Mouse (Mus musculus) limb, embryonic 14.5 days (tissue): ENCODE results near the gene Marveld3. TPM values are rescaled to one million over a fixed set of nuclear protein-coding genes. Genes with fewer than 3 reads are reported as not detected.

Source experiments
- ATAC-seq: fragments of 200-750 bp; cut with Nextera tagmentation; 2 replicates; pipeline ENCODE4 v1.8.0; 2017; ENCODE audit warnings: low read depth, moderate number of reproducible peaks, moderate TSS enrichment; ENCODE audit not compliant: low FRiP score
- DNase-seq: peaks from one replicate; pipeline ENCODE4 v3.0.0-alpha.2; 2015; ENCODE audit warnings: low spot score
- H3K27ac ChIP-seq: fragments of 300-500 bp; sonication (generic); replicated peaks from 2 replicates; pipeline ENCODE4 v1.5.1; 2014; ENCODE audit warnings: low read depth, mild to moderate bottlenecking, low read length, moderate library complexity, mixed read lengths
- H3K27me3 ChIP-seq: fragments of 300-500 bp; sonication (generic); 2 replicates; pipeline ENCODE4 v1.6.1; 2014; ENCODE audit warnings: low read length, mixed read lengths; ENCODE audit not compliant: control insufficient read depth, insufficient read depth
- H3K36me3 ChIP-seq: fragments of 300-500 bp; sonication (generic); 2 replicates; pipeline ENCODE4 v1.6.1; 2014; ENCODE audit warnings: mild to moderate bottlenecking, low read length, moderate library complexity, mixed read lengths; ENCODE audit not compliant: control insufficient read depth, insufficient read depth
- H3K4me1 ChIP-seq: fragments of 300-500 bp; sonication (generic); 2 replicates; pipeline ENCODE4 v1.6.1; 2014; ENCODE audit warnings: antibody characterized with exemption, low read length, mixed read lengths; ENCODE audit not compliant: control insufficient read depth, insufficient read depth
- H3K4me2 ChIP-seq: fragments of 300-500 bp; sonication (generic); replicated peaks from 2 replicates; pipeline ENCODE4 v1.6.1; 2014; ENCODE audit warnings: low read depth, mild to moderate bottlenecking, low read length, moderate library complexity; ENCODE audit not compliant: severe bottlenecking
- H3K4me3 ChIP-seq: fragments of 300-500 bp; sonication (generic); replicated peaks from 2 replicates; pipeline ENCODE4 v1.5.1; 2014; ENCODE audit warnings: low read length
- H3K9ac ChIP-seq: fragments of 300-500 bp; sonication (generic); 2 replicates; pipeline ENCODE4 v1.6.1; 2014; ENCODE audit warnings: mild to moderate bottlenecking, low read depth, low read length, moderate library complexity; ENCODE audit not compliant: severe bottlenecking
- H3K9me3 ChIP-seq: fragments of 300-500 bp; sonication (generic); 2 replicates; pipeline ENCODE4 v1.6.1; 2016; ENCODE audit warnings: low read length; ENCODE audit not compliant: control insufficient read depth
- POLR2A ChIP-seq: fragments of 200-500 bp; IDR thresholded peaks from 2 replicates; pipeline ENCODE4 v1.8.0; 2012; ENCODE audit warnings: inconsistent platforms, mild to moderate bottlenecking, moderate library complexity, borderline replicate concordance; ENCODE audit not compliant: insufficient read depth, insufficient read length; ENCODE audit errors: extremely low read depth
- WGBS: fragments of 180-500 bp; shearing (Covaris S2); extraction: QIAGEN DNeasy Blood & Tissue Kit; methylation state at CpG from one replicate; pipeline ENCODE4 v1.1.7; 2014; 5-methylcytosine and 5-hydroxymethylcytosine counted together
- polyA plus RNA-seq, 2 experiments: library from polyadenylated mRNA; depleted of rRNA in 1 of 2; stranded (reverse) in 1 of 2; unstranded in 1 of 2; fragments of >200 nt; fragmentation: Nextera tagmentation in 1 of 2; extraction: Ambion mirVana in 1 of 2; gene quantifications; 2 replicates each; pipeline versions ENCODE4 v1.2.1 to v1.2.3; 2012 to 2014

Gene Marveld3
- polyA plus RNA-seq, 2 experiments, result 1.2 to 3.1 TPM

DNA sequence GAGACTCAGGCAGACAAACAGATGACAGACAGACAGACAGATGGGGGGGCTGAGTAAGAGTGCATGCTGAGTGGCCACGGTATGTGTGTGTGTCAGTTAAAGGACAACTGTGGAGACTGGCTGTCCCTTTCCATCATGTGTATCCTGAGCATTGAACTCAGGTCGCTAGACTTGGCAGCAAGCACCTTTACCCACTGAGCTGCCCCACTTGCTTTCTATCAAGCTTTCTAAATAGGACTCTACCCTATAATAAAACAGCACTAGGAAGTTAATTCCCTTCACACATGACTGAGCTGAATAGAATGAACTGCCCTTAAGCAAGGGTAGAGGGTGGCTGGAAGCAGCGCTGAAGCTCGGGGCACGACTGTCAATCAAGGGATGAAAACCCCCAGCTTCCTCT lies 30.2 kb upstream of the Marveld3 start:
- 79% methylated on average over 5 of the region's 5 CpGs for WGBS
- no peak overlapping the region for H3K4me3 ChIP-seq
- H3K4me2 ChIP-seq, result no peak overlapping the region
- no peak for ATAC-seq
- no peak for DNase-seq
- no peaks in the 10 kb centered on the region for H3K9me3 ChIP-seq
- no peak for TF ChIP-seq POLR2A
- no peak overlapping the region for H3K9ac ChIP-seq
- H3K4me1 ChIP-seq, result no peaks in the 10 kb centered on the region
- no peak overlapping the region for H3K27ac ChIP-seq
- H3K36me3 ChIP-seq, result no peaks in the 10 kb centered on the region
- no peaks in the 10 kb centered on the region for H3K27me3 ChIP-seq

DNA sequence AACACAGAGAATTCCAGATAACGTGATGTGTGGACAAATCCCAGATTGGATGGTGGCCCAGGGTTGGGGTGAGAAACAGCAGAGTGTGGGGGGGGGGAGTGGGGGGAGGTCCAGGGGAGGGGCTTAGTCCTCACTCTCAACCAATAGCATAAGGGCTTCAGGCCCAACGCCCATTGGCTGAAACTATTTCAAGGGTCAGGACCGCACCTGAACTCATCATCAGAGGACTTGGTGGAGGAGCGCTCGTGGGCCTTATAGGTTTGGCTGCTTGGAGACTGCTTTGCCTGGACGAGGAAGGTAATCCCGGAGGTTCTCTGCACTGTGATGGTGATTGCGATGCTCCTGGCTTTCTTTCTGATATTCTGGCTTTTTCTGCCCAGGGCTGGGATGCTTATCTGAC lies 28.2 kb upstream of the Marveld3 start, which contains the start of gene Tat:
Gene Tat (plus strand): TSS at position 214 of the 400 bp plus-strand sequence.
- H3K4me2 ChIP-seq, result no peak within 1 kb of the TSS
- 82% methylated on average over 8 of the region's 8 CpGs for WGBS
- no peaks in the 10 kb centered on the region for H3K27me3 ChIP-seq
- no peaks in the 10 kb centered on the region for H3K9me3 ChIP-seq
- DNase-seq, result no peak
- no peaks in the 10 kb centered on the region for H3K4me1 ChIP-seq
- no peak within 1 kb of the TSS for H3K9ac ChIP-seq
- no peak for TF ChIP-seq POLR2A
- H3K36me3 ChIP-seq, result no peaks in the 10 kb centered on the region
- H3K4me3 ChIP-seq, result no peak within 1 kb of the TSS
- no peak for ATAC-seq
- H3K27ac ChIP-seq, result no peak within 1 kb of the TSS

GRCm38 (mm10) chr8:109989151-109989550 lies 27.1 kb upstream of the Marveld3 start:
- 86% methylated on average over 8 of the region's 8 CpGs for WGBS
- no peaks in the 10 kb centered on the region for H3K9me3 ChIP-seq
- ATAC-seq, result no peak
- no peak overlapping the region for H3K4me3 ChIP-seq
- no peak overlapping the region for H3K27ac ChIP-seq
- no peaks in the 10 kb centered on the region for H3K36me3 ChIP-seq
- no peak overlapping the region for H3K9ac ChIP-seq
- 0 out of 2 replicates have a peak, but pooled peaks cover 8% of the 10 kb centered on the region for H3K4me1 ChIP-seq
- no peak overlapping the region for H3K4me2 ChIP-seq
- TF ChIP-seq POLR2A, result no peak
- DNase-seq, result no peak
- no peaks in the 10 kb centered on the region for H3K27me3 ChIP-seq

DNA sequence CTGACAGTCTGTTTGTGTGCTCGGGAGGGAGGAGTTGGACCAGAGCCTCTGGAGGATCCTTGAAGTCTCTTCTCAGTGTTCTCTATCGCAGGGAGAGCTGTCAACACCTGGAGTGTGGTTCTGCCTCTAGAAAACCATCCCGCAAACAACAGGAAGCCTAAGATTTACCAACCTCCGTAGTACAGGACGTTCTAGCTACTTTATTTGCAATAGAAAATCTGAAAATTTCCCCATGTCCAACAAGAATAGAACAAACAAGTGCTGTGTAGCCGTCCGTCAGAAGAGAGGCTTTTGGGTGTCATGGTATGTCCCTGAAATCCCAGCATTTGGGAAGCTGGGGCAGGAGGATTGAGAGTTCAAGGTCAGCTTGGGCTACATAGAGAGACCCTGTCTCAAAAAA lies 25.8 kb upstream of the Marveld3 start:
- no peak overlapping the region for H3K9ac ChIP-seq
- H3K9me3 ChIP-seq, result no peaks in the 10 kb centered on the region
- WGBS, result 75% methylated on average over 7 of the region's 7 CpGs
- no peaks in the 10 kb centered on the region for H3K36me3 ChIP-seq
- no peaks in the 10 kb centered on the region for H3K27me3 ChIP-seq
- TF ChIP-seq POLR2A, result no peak
- no peak for DNase-seq
- no peak for ATAC-seq
- no peak overlapping the region for H3K4me2 ChIP-seq
- H3K4me1 ChIP-seq, result 0 out of 2 replicates have a peak, but pooled peaks cover 8% of the 10 kb centered on the region
- no peak overlapping the region for H3K27ac ChIP-seq
- no peak overlapping the region for H3K4me3 ChIP-seq

GRCm38 (mm10) chr8:109986384-109986783 lies 24.4 kb upstream of the Marveld3 start:
- no peak for TF ChIP-seq POLR2A
- Histone ChIP-seq H3K27ac (no peak overlapping the region), H3K36me3 (no peaks in the 10 kb centered on the region), H3K4me2 (no peak overlapping the region), H3K27me3 (no peaks in the 10 kb centered on the region), H3K4me3 (no peak overlapping the region), H3K9ac (no peak overlapping the region), H3K9me3 (no peaks in the 10 kb centered on the region), H3K4me1 (0 out of 2 replicates have a peak, but pooled peaks cover 8% of the 10 kb centered on the region)
- WGBS, result 49% methylated on average over 7 of the region's 7 CpGs
- no peak for ATAC-seq
- no peak for DNase-seq

DNA sequence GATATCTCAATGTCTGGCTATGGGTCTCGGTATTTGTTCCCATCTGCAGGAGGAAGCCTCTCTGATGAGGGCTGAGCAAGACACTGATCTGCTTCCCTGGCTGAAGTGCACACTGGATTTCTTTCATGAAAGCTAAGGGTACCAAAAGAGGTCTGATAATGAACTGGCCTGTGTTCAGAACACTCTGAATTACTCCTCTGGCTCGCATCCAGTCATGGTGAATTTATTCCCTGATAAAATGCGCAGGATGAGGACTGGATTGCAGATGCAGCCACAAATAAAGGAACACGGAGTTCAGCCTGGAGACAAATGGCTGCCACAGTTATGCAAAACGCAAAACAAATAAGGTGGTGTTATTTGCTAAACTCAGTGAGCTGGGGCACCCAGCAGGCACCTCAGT lies 21.9 kb upstream of the Marveld3 start:
- no peak overlapping the region for H3K4me3 ChIP-seq
- H3K9ac ChIP-seq, result no peak overlapping the region
- no peak overlapping the region for H3K27ac ChIP-seq
- H3K36me3 ChIP-seq, result no peaks in the 10 kb centered on the region
- no peaks in the 10 kb centered on the region for H3K27me3 ChIP-seq
- no peak overlapping the region for H3K4me2 ChIP-seq
- TF ChIP-seq POLR2A, result no peak
- 34% methylated on average over 5 of the region's 5 CpGs for WGBS
- DNase-seq (peak; percentile 41), ATAC-seq (no peak)
- no peaks in the 10 kb centered on the region for H3K9me3 ChIP-seq
- H3K4me1 ChIP-seq, result 0 out of 2 replicates have a peak, but pooled peaks cover 8% of the 10 kb centered on the region
